Mouse (Mus musculus): Measurements from ENCODE around the gene Vps45. TPM values are rescaled to one million over a fixed set of nuclear protein-coding genes. Genes with fewer than 3 reads are reported as not detected.
"Not testable (repeated sequence)": the region's sequence is repeated elsewhere in the genome, so short reads cannot be mapped to it uniquely, and the experiment has no call there.

Gene Vps45
- polyA plus RNA-seq, 1 experiment from 2014 or later: 32.4 TPM

GRCm38 (mm10) chr3:96044559-96044958 lies 13.7 kb downstream of the Vps45 start:
- not testable (repeated sequence) for H3K27me3 ChIP-seq (ENCODE audit: insufficient read depth, poor library complexity, severe bottlenecking); H3K27ac ChIP-seq; H3K9me3 ChIP-seq; H3K4me3 ChIP-seq; DNase-seq (ENCODE audit: low spot score); H3K4me1 ChIP-seq (replicated peaks)
- WGBS: 88% methylated on average over 3 of the region's 3 CpGs
- H3K36me3 ChIP-seq: peaks cover 12% of the 10 kb centered on the region

DNA sequence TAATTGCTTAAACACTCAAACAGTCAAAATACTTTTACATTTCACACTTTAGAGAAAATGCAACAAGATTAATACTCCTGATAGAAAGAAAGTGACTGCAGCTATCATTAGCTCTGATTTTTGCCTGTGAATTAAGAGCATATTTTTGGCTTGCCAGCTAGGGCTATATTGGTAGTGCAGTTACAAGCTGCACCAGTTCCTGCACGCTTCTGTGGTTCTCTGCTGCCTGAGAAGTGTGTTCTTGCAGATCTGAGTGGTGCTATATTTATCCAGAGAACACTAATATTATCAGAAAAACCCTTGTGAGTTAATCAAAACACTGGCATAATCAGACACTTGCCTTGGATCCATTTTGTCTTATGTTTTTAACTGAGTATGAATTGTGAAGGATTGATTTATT lies 15.2 kb downstream of the Vps45 start:
- Histone ChIP-seq H3K27ac (no peak overlapping the region), H3K9me3 (no peaks in the 10 kb centered on the region), H3K27me3 (ENCODE audit: insufficient read depth, poor library complexity, severe bottlenecking) (no peaks in the 10 kb centered on the region), H3K4me3 (no peak overlapping the region), H3K36me3 (peaks cover 12% of the 10 kb centered on the region), H3K4me1 (replicated peaks) (no peaks in the 10 kb centered on the region)
- DNase-seq (ENCODE audit: low spot score): no peak
- 86% methylated on average over 1 of the region's 1 CpGs for WGBS

GRCm38 (mm10) chr3:96041079-96041478 lies 17.2 kb downstream of the Vps45 start:
- Histone ChIP-seq H3K27ac (no peak overlapping the region), H3K27me3 (ENCODE audit: insufficient read depth, poor library complexity, severe bottlenecking) (no peaks in the 10 kb centered on the region), H3K9me3 (no peaks in the 10 kb centered on the region), H3K36me3 (peaks cover 10% of the 10 kb centered on the region), H3K4me1 (replicated peaks) (no peaks in the 10 kb centered on the region), H3K4me3 (no peak overlapping the region)
- DNase-seq (ENCODE audit: low spot score): no peak
- WGBS: 94% methylated on average over 6 of the region's 6 CpGs

DNA sequence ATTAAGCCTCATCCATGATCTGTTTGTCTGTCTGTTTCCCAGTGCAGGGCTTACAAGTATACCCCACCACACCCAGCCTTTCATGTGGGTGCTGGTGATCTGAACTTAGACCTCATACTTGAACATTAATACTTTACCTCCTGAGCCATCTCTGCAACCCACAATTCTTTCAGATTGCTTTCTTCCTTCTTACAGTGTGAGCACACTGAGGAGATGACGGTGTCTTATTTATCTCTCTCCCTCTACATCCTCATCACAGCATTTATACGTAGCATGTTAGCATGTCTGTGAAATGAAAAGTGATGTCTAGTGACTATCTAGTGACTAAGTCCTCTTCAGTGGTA lies 17.6 kb downstream of the Vps45 start:
- peaks cover 6% of the 10 kb centered on the region for H3K36me3 ChIP-seq
- H3K4me3 ChIP-seq: no peak overlapping the region
- 97% methylated on average over 2 of the region's 2 CpGs for WGBS
- no peaks in the 10 kb centered on the region for H3K27me3 ChIP-seq (ENCODE audit: insufficient read depth, poor library complexity, severe bottlenecking)
- DNase-seq (ENCODE audit: low spot score): no peak
- H3K27ac ChIP-seq: no peak overlapping the region
- no peaks in the 10 kb centered on the region for H3K4me1 ChIP-seq (replicated peaks)
- H3K9me3 ChIP-seq: no peaks in the 10 kb centered on the region

- DNase-seq (ENCODE audit: low spot score): no peak
Measured at GRCm38 (mm10) chr3:96039857-96040662, 18.2 kb downstream of the Vps45 start.

DNA sequence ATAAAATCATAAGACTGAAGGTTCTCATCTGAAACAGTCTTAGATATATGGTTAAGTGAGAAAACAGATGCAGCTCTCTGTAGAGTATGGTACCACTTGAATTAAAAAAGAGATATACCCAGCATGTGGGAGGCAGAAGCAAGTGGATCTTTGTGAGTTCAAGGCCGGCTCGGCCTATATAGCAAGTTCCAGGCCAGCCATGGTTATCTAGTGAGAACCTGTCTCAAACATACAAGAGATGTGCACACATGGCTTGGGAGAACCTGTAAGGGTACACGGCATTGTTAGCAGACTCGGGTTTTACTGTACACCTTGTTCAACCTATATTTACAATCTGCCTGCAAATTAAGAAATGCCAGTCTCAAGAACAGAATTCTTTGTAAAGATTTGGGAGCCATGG lies 19.4 kb downstream of the Vps45 start:
- 96% methylated on average over 4 of the region's 4 CpGs for WGBS

More at GRCm38 (mm10) chr3:96039857-96040662, 18.2 kb downstream of the Vps45 start:
- Histone ChIP-seq H3K27ac (no peak overlapping the region), H3K4me1 (replicated peaks) (no peaks in the 10 kb centered on the region), H3K4me3 (no peak overlapping the region), H3K9me3 (no peaks in the 10 kb centered on the region), H3K36me3 (peaks cover under 1% of the 10 kb centered on the region; the same call in 1 of the 2 replicates), H3K27me3 (ENCODE audit: insufficient read depth, poor library complexity, severe bottlenecking) (no peaks in the 10 kb centered on the region)
- WGBS: 85% methylated on average over 9 of the region's 9 CpGs

GRCm38 (mm10) chr3:96038156-96038555 lies 20.1 kb downstream of the Vps45 start:
- Histone ChIP-seq H3K27ac (no peak overlapping the region), H3K4me1 (replicated peaks) (no peaks in the 10 kb centered on the region), H3K4me3 (no peak overlapping the region), H3K27me3 (ENCODE audit: insufficient read depth, poor library complexity, severe bottlenecking) (no peaks in the 10 kb centered on the region), H3K9me3 (no peaks in the 10 kb centered on the region), H3K36me3 (peaks cover 6% of the 10 kb centered on the region; the same call in 1 of the 2 replicates)
- 89% methylated on average over 5 of the region's 5 CpGs for WGBS
- no peak for DNase-seq (ENCODE audit: low spot score)

More for the DNA sequence above, 19.4 kb downstream of the Vps45 start:
- Histone ChIP-seq H3K27ac (no peak overlapping the region), H3K36me3 (no peaks in the 10 kb centered on the region), H3K4me3 (no peak overlapping the region), H3K9me3 (no peaks in the 10 kb centered on the region), H3K27me3 (ENCODE audit: insufficient read depth, poor library complexity, severe bottlenecking) (no peaks in the 10 kb centered on the region), H3K4me1 (replicated peaks) (no peaks in the 10 kb centered on the region)
- DNase-seq (ENCODE audit: low spot score): no peak

DNA sequence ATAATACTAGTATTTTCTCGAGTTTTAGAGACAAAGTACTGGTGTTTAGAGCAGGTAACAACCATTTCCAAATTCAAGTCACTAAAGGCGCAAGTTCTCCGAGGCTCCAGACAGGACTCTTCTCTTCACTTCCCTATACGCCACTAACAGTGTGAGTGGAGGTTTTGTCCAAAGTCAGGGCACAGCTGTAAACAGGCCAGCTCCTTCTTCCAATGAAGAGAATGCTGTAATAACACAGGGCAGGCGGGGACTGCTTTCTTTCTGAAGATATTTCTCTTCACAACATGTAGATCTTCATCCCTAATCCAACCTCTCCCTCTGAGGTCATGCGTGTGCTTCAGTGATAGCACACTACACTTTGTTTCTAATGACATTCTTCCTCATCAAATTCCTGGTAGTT lies 21.5 kb downstream of the Vps45 start:
- H3K4me3 ChIP-seq: no peak overlapping the region
- no peak for DNase-seq (ENCODE audit: low spot score)
- H3K4me1 ChIP-seq (replicated peaks): no peaks in the 10 kb centered on the region
- no peaks in the 10 kb centered on the region for H3K9me3 ChIP-seq
- WGBS: 92% methylated on average over 6 of the region's 6 CpGs
- H3K27ac ChIP-seq: no peak overlapping the region
- H3K36me3 ChIP-seq: peaks cover 17% of the 10 kb centered on the region
- H3K27me3 ChIP-seq (ENCODE audit: insufficient read depth, poor library complexity, severe bottlenecking): no peaks in the 10 kb centered on the region

GRCm38 (mm10) chr3:96033046-96033445 lies 25.2 kb downstream of the Vps45 start:
- Histone ChIP-seq H3K27ac (no peak overlapping the region), H3K4me1 (replicated peaks) (no peaks in the 10 kb centered on the region), H3K9me3 (no peaks in the 10 kb centered on the region), H3K4me3 (no peak overlapping the region), H3K36me3 (peaks cover 22% of the 10 kb centered on the region), H3K27me3 (ENCODE audit: insufficient read depth, poor library complexity, severe bottlenecking) (no peaks in the 10 kb centered on the region)
- DNase-seq (ENCODE audit: low spot score): no peak
- 91% methylated on average over 4 of the region's 4 CpGs for WGBS

DNA sequence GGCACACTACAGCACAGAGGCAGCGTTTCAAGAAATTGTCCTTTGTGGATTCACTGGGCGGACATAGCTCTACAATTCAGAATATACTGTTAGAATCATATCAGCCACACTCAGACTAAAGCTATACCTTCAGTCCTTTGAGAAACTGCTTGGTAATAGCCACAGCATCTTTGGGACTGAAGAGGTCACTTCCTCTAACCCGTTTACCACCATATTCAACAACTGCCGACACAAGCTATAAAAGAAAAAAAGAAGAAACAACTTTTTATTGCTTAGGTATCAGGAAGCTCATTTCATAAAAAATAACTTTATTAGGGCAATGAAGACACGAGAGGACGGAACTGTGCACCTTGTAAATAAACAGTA lies 25.6 kb downstream of the Vps45 start:
- H3K27ac ChIP-seq: no peak overlapping the region

DNA sequence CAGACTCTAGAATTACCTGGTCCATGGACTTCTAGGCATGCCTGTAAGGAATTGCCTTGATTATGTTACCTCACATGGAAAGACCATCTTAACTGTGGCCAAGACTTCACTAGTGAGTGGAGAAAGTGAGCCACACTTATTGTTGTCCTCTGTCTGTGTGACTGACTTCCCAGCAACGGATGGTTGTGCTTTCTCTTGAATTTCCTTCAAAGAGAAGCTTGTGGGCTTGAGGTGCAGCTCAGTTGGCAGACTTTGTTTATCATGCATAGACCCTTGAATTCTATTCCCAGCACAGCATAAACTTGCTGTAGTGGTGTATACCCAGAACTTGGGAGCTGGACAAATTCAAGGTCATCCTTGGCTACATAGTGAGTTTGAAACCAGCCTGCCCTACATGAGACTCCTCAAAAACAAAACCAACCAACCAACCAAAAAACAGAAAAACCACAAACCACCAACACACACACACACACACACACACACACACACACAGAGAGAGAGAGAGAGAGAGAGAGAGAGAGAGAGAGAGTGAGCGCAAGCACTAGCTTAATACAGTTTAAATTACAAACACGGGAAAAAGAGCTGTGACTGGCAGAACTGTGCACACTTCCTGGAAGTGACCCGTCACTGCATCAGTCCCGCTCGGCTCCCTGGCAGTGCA lies 26.1 kb downstream of the Vps45 start:
- Histone ChIP-seq H3K9me3 (no peaks in the 10 kb centered on the region), H3K27ac (no peak overlapping the region), H3K4me3 (no peak overlapping the region), H3K36me3 (peaks cover 23% of the 10 kb centered on the region), H3K4me1 (replicated peaks) (no peaks in the 10 kb centered on the region), H3K27me3 (ENCODE audit: insufficient read depth, poor library complexity, severe bottlenecking) (no peaks in the 10 kb centered on the region)
- DNase-seq (ENCODE audit: low spot score): no peak
- 86% methylated on average over 6 of the region's 6 CpGs for WGBS

More for the DNA sequence above, 25.6 kb downstream of the Vps45 start:
- Histone ChIP-seq H3K36me3 (peaks cover 22% of the 10 kb centered on the region), H3K9me3 (no peaks in the 10 kb centered on the region), H3K27me3 (ENCODE audit: insufficient read depth, poor library complexity, severe bottlenecking) (no peaks in the 10 kb centered on the region), H3K4me1 (replicated peaks) (no peaks in the 10 kb centered on the region), H3K4me3 (no peak overlapping the region)
- WGBS: 92% methylated on average over 6 of the region's 6 CpGs
- no peak for DNase-seq (ENCODE audit: low spot score)

GRCm38 (mm10) chr3:96029766-96030165 lies 28.5 kb downstream of the Vps45 start:
- Histone ChIP-seq H3K9me3 (no peaks in the 10 kb centered on the region), H3K27me3 (ENCODE audit: insufficient read depth, poor library complexity, severe bottlenecking) (no peaks in the 10 kb centered on the region), H3K36me3 (peaks cover 29% of the 10 kb centered on the region), H3K27ac (no peak overlapping the region), H3K4me1 (replicated peaks) (no peaks in the 10 kb centered on the region), H3K4me3 (no peak overlapping the region)
- WGBS: 89% methylated on average over 11 of the region's 11 CpGs
- no peak for DNase-seq (ENCODE audit: low spot score)

- Histone ChIP-seq H3K36me3 (peaks cover 30% of the 10 kb centered on the region), H3K9me3 (no peaks in the 10 kb centered on the region), H3K4me3 (no peak overlapping the region), H3K27me3 (ENCODE audit: insufficient read depth, poor library complexity, severe bottlenecking) (no peaks in the 10 kb centered on the region), H3K4me1 (replicated peaks) (no peaks in the 10 kb centered on the region), H3K27ac (no peak overlapping the region)
- no peak for DNase-seq (ENCODE audit: low spot score)
- 90% methylated on average over 3 of the region's 3 CpGs for WGBS
Measured at GRCm38 (mm10) chr3:96029336-96029735, 28.9 kb downstream of the Vps45 start.
